8 mouse cellular contexts compared by ENCODE assay signal in the genomic region with DNA sequence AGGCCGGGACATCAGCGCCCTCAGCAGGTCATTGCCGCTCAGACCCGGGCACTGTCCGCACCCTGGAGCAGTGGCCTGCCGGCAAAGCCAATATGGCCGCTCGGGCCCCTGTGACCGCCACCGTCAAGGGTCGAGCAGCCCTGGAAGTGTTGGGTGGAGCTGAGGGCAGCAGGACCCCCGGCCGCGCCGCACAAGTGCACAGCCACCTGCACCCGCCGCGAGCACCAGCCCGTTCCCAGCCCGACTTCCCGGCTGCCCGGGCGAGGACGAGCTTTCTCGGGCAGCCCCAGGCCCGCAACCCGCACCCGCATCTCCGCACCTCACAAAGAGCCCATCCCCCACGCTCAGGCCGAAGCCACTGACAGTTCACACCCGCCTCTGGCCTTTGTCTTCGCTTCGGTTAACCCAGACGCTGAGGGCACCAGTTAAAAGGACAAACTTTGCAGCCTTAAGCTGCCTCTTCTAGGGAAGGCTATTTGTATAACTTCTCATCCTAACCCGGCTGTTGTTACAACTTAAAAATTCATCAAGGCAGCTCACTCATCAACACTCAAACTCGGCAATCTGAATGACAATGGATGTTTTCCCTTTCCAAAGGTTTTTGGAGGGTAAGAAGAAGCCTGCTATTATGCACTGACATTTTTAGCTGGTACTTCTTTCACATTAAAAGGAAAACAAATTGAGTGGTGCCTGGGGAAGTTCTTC. TPM values are rescaled to one million over a fixed set of nuclear protein-coding genes. Genes with fewer than 3 reads are reported as not detected.
A peak's percentile ranks its signal among the peaks of the same experiment; 100 is the strongest.
DNase-seq lines count a peak whose midpoint lies in the region; ATAC-seq and TF ChIP-seq lines count a peak whose summit lies in the region.

No protein-coding gene starts in this region.

- peak; percentile 11 for DNase-seq in CD4-positive, CD25-positive, alpha-beta regulatory T cell, adult 2 months (ENCODE audit: low read depth, low spot score)
- no peak for DNase-seq in G1E (ENCODE audit: low spot score)
- DNase-seq in kidney, postnatal 0 days (ENCODE audit: low spot score) = peak; percentile 36
- peak; percentile 18 for DNase-seq in lung, postnatal 0 days (ENCODE audit: low spot score)

- WGBS in heart, embryonic 12.5 days = 2% methylated on average over 37 of the region's 37 CpGs
- 2% methylated on average over 37 of the region's 37 CpGs for WGBS in kidney, postnatal 0 days
- WGBS in lung, postnatal 0 days = 6% methylated on average over 34 of the region's 37 CpGs
- 4% methylated on average over 36 of the region's 37 CpGs for WGBS in stomach, embryonic 15.5 days

- ATAC-seq in CD4-positive, CD25-positive, alpha-beta regulatory T cell, adult 4 months = no peak
- no peak for ATAC-seq in G1E (ENCODE audit: extremely low read depth, insufficient number of reproducible peaks, low FRiP score, poor library complexity, severe bottlenecking)
- peak; percentile 53 for ATAC-seq in heart, embryonic 12.5 days (ENCODE audit: insufficient number of reproducible peaks, low FRiP score)
- peak; percentile 76 for ATAC-seq in kidney, postnatal 0 days (replicated peaks; ENCODE audit: low FRiP score, low read depth)
- ATAC-seq in lung, postnatal 0 days = peak; percentile 19; the same call in 1 of the 2 replicates
- no peak for ATAC-seq in stomach, embryonic 15.5 days (ENCODE audit: insufficient read depth, low FRiP score, low read depth)

- no peak for TF ChIP-seq CTCF in G1E (IDR thresholded peaks at IDR 0.05; ENCODE audit: low read depth, low read length)
- no peak for TF ChIP-seq CTCF in cortical plate, adult 2 months (IDR thresholded peaks at IDR 0.05; ENCODE audit: extremely low read depth, insufficient read depth, low read length)
- TF ChIP-seq CTCF in kidney, postnatal 0 days (IDR thresholded peaks at IDR 0.05; ENCODE audit: low read depth) = peak; percentile 36
- peak; percentile 48 for TF ChIP-seq CTCF in lung, postnatal 0 days (IDR thresholded peaks at IDR 0.05)

- H3K4me1 ChIP-seq in G1E (ENCODE audit: insufficient read depth, low read depth, low read length) = peaks cover 21% of the 10 kb centered on the region
- peaks cover 3% of the 10 kb centered on the region for H3K4me1 ChIP-seq in cortical plate, adult 2 months (ENCODE audit: control insufficient read depth, insufficient read depth, low read length)
- H3K4me1 ChIP-seq in heart, embryonic 12.5 days (replicated peaks) = peaks cover 23% of the 10 kb centered on the region
- H3K4me1 ChIP-seq in kidney, postnatal 0 days (replicated peaks; ENCODE audit: insufficient read depth, low read length) = peaks cover 16% of the 10 kb centered on the region
- H3K4me1 ChIP-seq in lung, postnatal 0 days (ENCODE audit: insufficient read depth, low read depth, low read length) = peaks cover 7% of the 10 kb centered on the region; the same call in 1 of the 2 replicates
- H3K4me1 ChIP-seq in stomach, embryonic 15.5 days = peaks cover 14% of the 10 kb centered on the region

- H3K27me3 ChIP-seq in G1E (ENCODE audit: insufficient read depth, low read length) = no peaks in the 10 kb centered on the region
- no peaks in the 10 kb centered on the region for H3K27me3 ChIP-seq in heart, embryonic 12.5 days (replicated peaks)
- H3K27me3 ChIP-seq in kidney, postnatal 0 days (ENCODE audit: insufficient read depth, low read length) = no peaks in the 10 kb centered on the region
- H3K27me3 ChIP-seq in lung, postnatal 0 days (replicated peaks; ENCODE audit: insufficient read depth, low read length) = no peaks in the 10 kb centered on the region
- H3K27me3 ChIP-seq in stomach, embryonic 15.5 days (replicated peaks) = no peaks in the 10 kb centered on the region

- peak overlapping the region; percentile 75 for H3K9ac ChIP-seq in heart, embryonic 12.5 days
- peak overlapping the region; percentile 69 for H3K9ac ChIP-seq in kidney, postnatal 0 days (ENCODE audit: low read depth, low read length)
- H3K9ac ChIP-seq in lung, postnatal 0 days (replicated peaks; ENCODE audit: low read depth) = peak overlapping the region; percentile 43; the same call in 1 of the 2 replicates
- H3K9ac ChIP-seq in stomach, embryonic 15.5 days = 0 out of 2 replicates have a peak overlapping the region, but pooled peaks have one; percentile 1

- peak overlapping the region; percentile 84 for H3K27ac ChIP-seq in cortical plate, adult 2 months (ENCODE audit: insufficient read depth, low read length)
- peak overlapping the region; percentile 1; the same call in 1 of the 2 replicates for H3K27ac ChIP-seq in heart, embryonic 12.5 days (ENCODE audit: poor library complexity, severe bottlenecking)
- H3K27ac ChIP-seq in kidney, postnatal 0 days = 0 out of 2 replicates have a peak overlapping the region, but pooled peaks have one; percentile 25
- no peak overlapping the region for H3K27ac ChIP-seq in lung, postnatal 0 days (ENCODE audit: low read length)
- H3K27ac ChIP-seq in stomach, embryonic 15.5 days = no peak overlapping the region

- no peak for TF ChIP-seq EP300 in lung, postnatal 0 days (IDR thresholded peaks at IDR 0.05)

- no peak for TF ChIP-seq POLR2A in cortical plate, adult 2 months (IDR thresholded peaks at IDR 0.05; ENCODE audit: extremely low read depth, insufficient read depth, low read length)

- peaks cover 58% of the 10 kb centered on the region for H3K36me3 ChIP-seq in G1E (replicated peaks)
- no peaks in the 10 kb centered on the region for H3K36me3 ChIP-seq in heart, embryonic 12.5 days
- H3K36me3 ChIP-seq in kidney, postnatal 0 days (ENCODE audit: insufficient read depth, low read length) = no peaks in the 10 kb centered on the region
- H3K36me3 ChIP-seq in lung, postnatal 0 days (ENCODE audit: insufficient read depth, low read length) = no peaks in the 10 kb centered on the region
- peaks cover 3% of the 10 kb centered on the region; the same call in 1 of the 2 replicates for H3K36me3 ChIP-seq in stomach, embryonic 15.5 days

- H3K9me3 ChIP-seq in G1E (replicated peaks) = no peaks in the 10 kb centered on the region
- no peaks in the 10 kb centered on the region for H3K9me3 ChIP-seq in heart, embryonic 12.5 days (replicated peaks)
- no peaks in the 10 kb centered on the region for H3K9me3 ChIP-seq in kidney, postnatal 0 days (replicated peaks; ENCODE audit: low read length)
- H3K9me3 ChIP-seq in lung, postnatal 0 days (ENCODE audit: low read length) = no peaks in the 10 kb centered on the region
- no peaks in the 10 kb centered on the region for H3K9me3 ChIP-seq in stomach, embryonic 15.5 days

- H3K4me2 ChIP-seq in heart, embryonic 12.5 days = peak overlapping the region; percentile 88
- peak overlapping the region; percentile 82 for H3K4me2 ChIP-seq in kidney, postnatal 0 days (ENCODE audit: low read length)
- peak overlapping the region; percentile 76 for H3K4me2 ChIP-seq in lung, postnatal 0 days (replicated peaks; ENCODE audit: low read depth, low read length)
- peak overlapping the region; percentile 79 for H3K4me2 ChIP-seq in stomach, embryonic 15.5 days

- H3K4me3 ChIP-seq in G1E (ENCODE audit: low read depth, low read length) = peak overlapping the region; percentile 67
- peak overlapping the region; percentile 55 for H3K4me3 ChIP-seq in cortical plate, adult 2 months (ENCODE audit: insufficient read depth, low read length)
- H3K4me3 ChIP-seq in heart, embryonic 12.5 days = peak overlapping the region; percentile 61
- peak overlapping the region; percentile 42 for H3K4me3 ChIP-seq in kidney, postnatal 0 days (replicated peaks; ENCODE audit: low read depth, low read length)
- H3K4me3 ChIP-seq in lung, postnatal 0 days (ENCODE audit: low read depth, low read length) = peak overlapping the region; percentile 43
- peak overlapping the region; percentile 45 for H3K4me3 ChIP-seq in stomach, embryonic 15.5 days (replicated peaks)

RNA-seq across cellular contexts. Expression of a gene that starts 4.5 kb away (rescaled TPM):
- polyA plus RNA-seq in CD4-positive, CD25-positive, alpha-beta regulatory T cell, adult 4 months (2017; shearing (Covaris generic)) = 10 to 100 TPM; 36.7 to 70.3 TPM
- total RNA-seq in G1E (2014; fragmentation: Nextera tagmentation) (57.1 and 77.1 TPM in 2 replicates), G1E (2017) (55.9 and 56.9 TPM in 2 replicates)
- 56.6 and 64.8 TPM in 2 replicates for polyA plus RNA-seq in G1E (2012)
- polyA plus RNA-seq in cortical plate, adult 2 months (2012; rRNA removed) = 103 and 111 TPM in 2 replicates
- 57.4 and 58.2 TPM in 2 replicates for polyA plus RNA-seq in heart, embryonic 12.5 days (2016; fragmentation: Nextera tagmentation; extraction: Ambion mirVana)
- polyA plus RNA-seq in kidney, postnatal 0 days (2015; fragmentation: Nextera tagmentation; extraction: Ambion mirVana) = 118 and 122 TPM in 2 replicates
- polyA plus RNA-seq in lung, postnatal 0 days (2015; fragmentation: Nextera tagmentation; extraction: Ambion mirVana) = 83.7 and 96.6 TPM in 2 replicates
- polyA plus RNA-seq in stomach, embryonic 15.5 days (2015; fragmentation: Nextera tagmentation; extraction: Ambion mirVana) = 130 and 140 TPM in 2 replicates

RNA-seq across cellular contexts. Expression of a gene that starts 55.9 kb away (rescaled TPM):
- 1,000 to 10,000 TPM in 1 of 2 experiments, 100 to 1,000 TPM in 1; 891 to 1,133 TPM for polyA plus RNA-seq in CD4-positive, CD25-positive, alpha-beta regulatory T cell, adult 4 months (2017; shearing (Covaris generic))
- 1,734 and 1,835 TPM in 2 replicates for total RNA-seq in G1E (2014; fragmentation: Nextera tagmentation)
- 2,038 and 2,650 TPM in 2 replicates for total RNA-seq in G1E (2017)
- 104 and 145 TPM in 2 replicates for polyA plus RNA-seq in G1E (2012)
- 324 and 336 TPM in 2 replicates for polyA plus RNA-seq in cortical plate, adult 2 months (2012; rRNA removed)
- 293 and 314 TPM in 2 replicates for polyA plus RNA-seq in heart, embryonic 12.5 days (2016; fragmentation: Nextera tagmentation; extraction: Ambion mirVana)
- polyA plus RNA-seq in kidney, postnatal 0 days (2015; fragmentation: Nextera tagmentation; extraction: Ambion mirVana) = 472 and 558 TPM in 2 replicates
- 266 and 282 TPM in 2 replicates for polyA plus RNA-seq in lung, postnatal 0 days (2015; fragmentation: Nextera tagmentation; extraction: Ambion mirVana)
- 343 and 434 TPM in 2 replicates for polyA plus RNA-seq in stomach, embryonic 15.5 days (2015; fragmentation: Nextera tagmentation; extraction: Ambion mirVana)

RNA-seq across cellular contexts. Expression of a gene that starts 56.2 kb away (rescaled TPM):
- polyA plus RNA-seq in CD4-positive, CD25-positive, alpha-beta regulatory T cell, adult 4 months (2017; shearing (Covaris generic)) = 10 to 100 TPM; 31.7 to 35.4 TPM
- total RNA-seq in G1E (2014; fragmentation: Nextera tagmentation) (5.7 and 6.2 TPM in 2 replicates), G1E (2017) (7.3 and 9.1 TPM in 2 replicates)
- polyA plus RNA-seq in G1E (2012) = 0.94 and 1.3 TPM in 2 replicates
- polyA plus RNA-seq in cortical plate, adult 2 months (2012; rRNA removed) = 148 and 152 TPM in 2 replicates
- 18.5 and 19.1 TPM in 2 replicates for polyA plus RNA-seq in heart, embryonic 12.5 days (2016; fragmentation: Nextera tagmentation; extraction: Ambion mirVana)
- 18.0 and 18.1 TPM in 2 replicates for polyA plus RNA-seq in kidney, postnatal 0 days (2015; fragmentation: Nextera tagmentation; extraction: Ambion mirVana)
- polyA plus RNA-seq in lung, postnatal 0 days (2015; fragmentation: Nextera tagmentation; extraction: Ambion mirVana) = 13.5 and 13.7 TPM in 2 replicates
- 17.2 and 17.7 TPM in 2 replicates for polyA plus RNA-seq in stomach, embryonic 15.5 days (2015; fragmentation: Nextera tagmentation; extraction: Ambion mirVana)

Comparison
In these comparisons a context has a peak if more than half of its experiments do, and no peak if none do; other contexts are left out.
1. ATAC-seq: peak in heart, embryonic 12.5 days (single experiment), kidney, postnatal 0 days (single experiment) and lung, postnatal 0 days (single experiment); none in CD4-positive, CD25-positive, alpha-beta regulatory T cell, adult 4 months (single experiment), G1E (single experiment) and stomach, embryonic 15.5 days (single experiment).
2. CTCF ChIP-seq: peak in kidney, postnatal 0 days (single experiment) and lung, postnatal 0 days (single experiment); none in G1E (single experiment) and cortical plate, adult 2 months (single experiment).
3. H3K27ac ChIP-seq: peak in cortical plate, adult 2 months (single experiment), heart, embryonic 12.5 days (single experiment) and kidney, postnatal 0 days (single experiment); none in lung, postnatal 0 days (single experiment) and stomach, embryonic 15.5 days (single experiment).
4. H3K9ac ChIP-seq: peak in every context shown above with its lines; median percentile 75 in heart, embryonic 12.5 days; 69 in kidney, postnatal 0 days; 43 in lung, postnatal 0 days; 1 in stomach, embryonic 15.5 days.
5. Peak in every context shown above with its lines, with median percentiles within 50 percentile points of each other: H3K4me3 ChIP-seq and H3K4me2 ChIP-seq.